Comparison of ENCODE assay signal across 15 mouse cellular contexts in the genomic region with DNA sequence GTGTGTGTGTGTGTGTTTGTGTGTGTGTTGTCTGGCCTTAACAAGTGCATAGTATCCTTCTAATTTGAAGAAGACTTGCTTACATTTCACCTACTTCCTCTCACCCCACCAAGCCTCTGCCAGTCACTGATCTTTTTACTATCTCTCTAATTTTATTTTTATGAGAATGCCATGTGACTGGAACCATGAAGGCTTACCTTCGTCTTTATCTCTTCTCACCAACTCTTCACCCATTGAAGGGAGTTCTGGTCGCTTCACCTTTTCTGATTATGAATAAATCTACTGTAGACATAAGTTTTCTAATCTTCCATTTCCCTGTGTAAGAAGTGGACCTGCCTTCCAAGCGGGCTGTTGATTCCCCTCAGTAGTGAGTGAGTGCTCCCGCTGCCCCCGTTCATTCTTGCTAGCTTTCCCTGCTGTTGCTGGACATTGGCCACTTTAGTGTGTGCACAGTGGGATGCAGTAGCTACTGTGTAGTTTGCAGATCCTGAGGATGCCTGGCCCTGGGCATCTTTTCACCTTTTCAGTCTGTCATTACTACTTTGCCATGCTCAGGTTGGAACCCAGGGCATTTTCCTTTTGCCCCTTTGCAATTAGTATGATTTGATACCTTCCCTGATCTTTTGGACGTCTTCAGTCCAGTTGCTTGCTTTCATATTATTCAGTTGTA.
"Had no signal": no experiment of that assay in that cellular context is flagged by ENCODE, and none has a peak within 500 bp of the region (broad histone marks: within the 10 kb centered on the region; RNA-seq: fewer than 3 reads in every experiment).

No protein-coding gene starts in this region.

- DNase-seq: kidney, adult 18-20 months; kidney, postnatal 10 days; kidney, postnatal 4 days; left cerebral cortex, postnatal 4 days; lung, embryonic 14.5 days; lung, postnatal 10 days; lung, postnatal 4 days; midbrain, embryonic 14.5 days; retina, postnatal 1 day had no signal

- H3K9ac ChIP-seq: limb, embryonic 13.5 days; liver, embryonic 15.5 days; lung, embryonic 14.5 days; neural tube, embryonic 12.5 days; stomach, embryonic 15.5 days had no signal

- H3K9me3 ChIP-seq: limb, embryonic 13.5 days; liver, embryonic 15.5 days; megakaryocyte, embryonic 14.5 days; neural tube, embryonic 12.5 days; stomach, embryonic 15.5 days had no signal

- H3K4me3 ChIP-seq: layer of hippocampus, adult 2 months; limb, embryonic 13.5 days; liver, embryonic 15.5 days; neural tube, embryonic 12.5 days; stomach, embryonic 15.5 days had no signal

- H3K27ac ChIP-seq: layer of hippocampus, adult 2 months; limb, embryonic 13.5 days; liver, embryonic 15.5 days; neural tube, embryonic 12.5 days; stomach, embryonic 15.5 days had no signal

- H3K27me3 ChIP-seq: limb, embryonic 13.5 days; liver, embryonic 15.5 days; megakaryocyte, embryonic 14.5 days; neural tube, embryonic 12.5 days; stomach, embryonic 15.5 days had no signal

- H3K4me2 ChIP-seq: limb, embryonic 13.5 days; liver, embryonic 15.5 days; lung, embryonic 14.5 days; neural tube, embryonic 12.5 days; stomach, embryonic 15.5 days had no signal

- H3K36me3 ChIP-seq: limb, embryonic 13.5 days; liver, embryonic 15.5 days; neural tube, embryonic 12.5 days; stomach, embryonic 15.5 days had no signal
